Mouse (Mus musculus): ENCODE data around the gene Irf2bp2. TPM values are rescaled to one million over a fixed set of nuclear protein-coding genes. Genes with fewer than 3 reads are reported as not detected.
A peak's percentile ranks its signal among the peaks of the same experiment; 100 is the strongest.
"Not testable (repeated sequence)": the region's sequence is repeated elsewhere in the genome, so short reads cannot be mapped to it uniquely, and the experiment has no call there.

The Irf2bp2 gene
- polyA plus RNA-seq, 1 experiment from 2014 or later = 10.6 TPM

- not testable (repeated sequence) for H3K36me3 ChIP-seq (ENCODE audit: control insufficient read depth, insufficient read depth, low read length); H3K4me2 ChIP-seq (ENCODE audit: low read depth, low read length); DNase-seq (ENCODE audit: low spot score); ATAC-seq (ENCODE audit: low read depth); H3K27me3 ChIP-seq (replicated peaks; ENCODE audit: control insufficient read depth, insufficient read depth, low read length); H3K4me3 ChIP-seq (ENCODE audit: low read depth, low read length); H3K9ac ChIP-seq (ENCODE audit: low read depth, low read length); H3K9me3 ChIP-seq (ENCODE audit: control insufficient read depth, low read length)
- Histone ChIP-seq H3K27ac (replicated peaks; ENCODE audit: low read depth, low read length) (peak overlapping the region; percentile 83), H3K4me1 (ENCODE audit: control insufficient read depth, insufficient read depth, low read length) (peaks cover 61% of the 10 kb centered on the region)
- 87% methylated on average over 6 of the region's 6 CpGs for WGBS
Observed at GRCm38 (mm10) chr8:126600388-126600787, 6.6 kb upstream of the Irf2bp2 start.

DNA sequence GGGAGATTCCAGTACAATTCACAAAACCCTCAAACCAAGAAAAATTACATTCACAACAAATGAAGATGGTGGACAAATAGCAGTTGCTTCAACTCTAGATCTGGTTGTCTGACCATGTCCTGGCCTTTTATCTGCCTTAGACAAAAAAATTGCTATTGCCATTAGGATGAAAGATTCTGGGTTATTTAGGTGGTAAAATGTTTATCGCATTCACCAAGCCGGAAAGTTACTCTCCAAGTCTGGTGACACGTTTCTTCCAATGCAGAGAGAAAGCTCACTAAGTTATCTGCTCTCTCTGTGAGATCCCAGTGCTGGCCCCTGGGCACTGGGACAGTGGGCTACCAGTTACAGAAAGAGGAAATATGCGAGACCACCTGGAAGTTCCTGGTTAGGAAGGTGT is 5.5 kb upstream of the Irf2bp2 start:
- H3K36me3 ChIP-seq (ENCODE audit: control insufficient read depth, insufficient read depth, low read length) = no peaks in the 10 kb centered on the region
- 79% methylated on average over 4 of the region's 4 CpGs for WGBS
- DNase-seq (ENCODE audit: low spot score) (no peak), ATAC-seq (ENCODE audit: low read depth) (no peak)
- no peak overlapping the region for H3K4me2 ChIP-seq (ENCODE audit: low read depth, low read length)
- no peak overlapping the region for H3K9ac ChIP-seq (ENCODE audit: low read depth, low read length)
- no peak overlapping the region for H3K4me3 ChIP-seq (ENCODE audit: low read depth, low read length)
- no peak overlapping the region for H3K27ac ChIP-seq (replicated peaks; ENCODE audit: low read depth, low read length)
- no peaks in the 10 kb centered on the region for H3K27me3 ChIP-seq (replicated peaks; ENCODE audit: control insufficient read depth, insufficient read depth, low read length)
- no peaks in the 10 kb centered on the region for H3K9me3 ChIP-seq (ENCODE audit: control insufficient read depth, low read length)
- peaks cover 68% of the 10 kb centered on the region for H3K4me1 ChIP-seq (ENCODE audit: control insufficient read depth, insufficient read depth, low read length)

GRCm38 (mm10) chr8:126598218-126598617 is 4.4 kb upstream of the Irf2bp2 start:
- Histone ChIP-seq H3K27me3 (replicated peaks; ENCODE audit: control insufficient read depth, insufficient read depth, low read length) (no peaks in the 10 kb centered on the region), H3K4me2 (ENCODE audit: low read depth, low read length) (no peak overlapping the region), H3K36me3 (ENCODE audit: control insufficient read depth, insufficient read depth, low read length) (no peaks in the 10 kb centered on the region), H3K27ac (replicated peaks; ENCODE audit: low read depth, low read length) (no peak overlapping the region), H3K9ac (ENCODE audit: low read depth, low read length) (no peak overlapping the region), H3K9me3 (ENCODE audit: control insufficient read depth, low read length) (no peaks in the 10 kb centered on the region), H3K4me1 (ENCODE audit: control insufficient read depth, insufficient read depth, low read length) (peaks cover 60% of the 10 kb centered on the region), H3K4me3 (ENCODE audit: low read depth, low read length) (no peak overlapping the region)
- ATAC-seq (ENCODE audit: low read depth) (no peak), DNase-seq (ENCODE audit: low spot score) (no peak)
- 57% methylated on average over 12 of the region's 12 CpGs for WGBS

- H3K27me3 ChIP-seq (replicated peaks; ENCODE audit: control insufficient read depth, insufficient read depth, low read length) = no peaks in the 10 kb centered on the region
- H3K9me3 ChIP-seq (ENCODE audit: control insufficient read depth, low read length) = no peaks in the 10 kb centered on the region
- peaks cover 10% of the 10 kb centered on the region for H3K36me3 ChIP-seq (ENCODE audit: control insufficient read depth, insufficient read depth, low read length)
- H3K4me1 ChIP-seq (ENCODE audit: control insufficient read depth, insufficient read depth, low read length) = peaks cover 46% of the 10 kb centered on the region
- no peak for ATAC-seq (ENCODE audit: low read depth)
- peak overlapping the region; percentile 100; the same call in 1 of the 2 replicates for H3K9ac ChIP-seq (ENCODE audit: low read depth, low read length)
- no peak for DNase-seq (ENCODE audit: low spot score)
- H3K4me3 ChIP-seq (ENCODE audit: low read depth, low read length) = no peak overlapping the region; the same call in 1 of the 2 replicates
- WGBS = 67% methylated on average over 5 of the region's 5 CpGs
- peak overlapping the region; percentile 72 for H3K4me2 ChIP-seq (ENCODE audit: low read depth, low read length)
- peak overlapping the region; percentile 100 for H3K27ac ChIP-seq (replicated peaks; ENCODE audit: low read depth, low read length)
Observed at GRCm38 (mm10) chr8:126596721-126597120, 2.9 kb upstream of the Irf2bp2 start.

- peak overlapping the region; percentile 100 for H3K9ac ChIP-seq (ENCODE audit: low read depth, low read length)
- no peaks in the 10 kb centered on the region for H3K27me3 ChIP-seq (replicated peaks; ENCODE audit: control insufficient read depth, insufficient read depth, low read length)
- peaks cover 16% of the 10 kb centered on the region for H3K36me3 ChIP-seq (ENCODE audit: control insufficient read depth, insufficient read depth, low read length)
- peak; percentile 39 for ATAC-seq (ENCODE audit: low read depth)
- H3K4me1 ChIP-seq (ENCODE audit: control insufficient read depth, insufficient read depth, low read length) = peaks cover 41% of the 10 kb centered on the region
- DNase-seq (ENCODE audit: low spot score) = peak; percentile 98
- H3K4me3 ChIP-seq (ENCODE audit: low read depth, low read length) = peak overlapping the region; percentile 99
- H3K9me3 ChIP-seq (ENCODE audit: control insufficient read depth, low read length) = no peaks in the 10 kb centered on the region
- WGBS = 3% methylated on average over 12 of the region's 12 CpGs
- peak overlapping the region; percentile 72 for H3K4me2 ChIP-seq (ENCODE audit: low read depth, low read length)
- H3K27ac ChIP-seq (replicated peaks; ENCODE audit: low read depth, low read length) = peak overlapping the region; percentile 100
Observed at GRCm38 (mm10) chr8:126596097-126596634, 2.4 kb upstream of the Irf2bp2 start.

GRCm38 (mm10) chr8:126595204-126596061 is 1.6 kb upstream of the Irf2bp2 start:
- peaks cover 22% of the 10 kb centered on the region for H3K36me3 ChIP-seq (ENCODE audit: control insufficient read depth, insufficient read depth, low read length)
- peak overlapping the region; percentile 100 for H3K27ac ChIP-seq (replicated peaks; ENCODE audit: low read depth, low read length)
- 8% methylated on average over 16 of the region's 16 CpGs for WGBS
- H3K4me1 ChIP-seq (ENCODE audit: control insufficient read depth, insufficient read depth, low read length) = peaks cover 34% of the 10 kb centered on the region
- peak; percentile 82 for DNase-seq (ENCODE audit: low spot score)
- no peaks in the 10 kb centered on the region for H3K27me3 ChIP-seq (replicated peaks; ENCODE audit: control insufficient read depth, insufficient read depth, low read length)
- no peak for ATAC-seq (ENCODE audit: low read depth)
- peak overlapping the region; percentile 99 for H3K4me3 ChIP-seq (ENCODE audit: low read depth, low read length)
- peak overlapping the region; percentile 72 for H3K4me2 ChIP-seq (ENCODE audit: low read depth, low read length)
- peak overlapping the region; percentile 100 for H3K9ac ChIP-seq (ENCODE audit: low read depth, low read length)
- no peaks in the 10 kb centered on the region for H3K9me3 ChIP-seq (ENCODE audit: control insufficient read depth, low read length)

GRCm38 (mm10) chr8:126594481-126595000 is 755 bp upstream of the Irf2bp2 start:
- Histone ChIP-seq H3K4me1 (ENCODE audit: control insufficient read depth, insufficient read depth, low read length) (peaks cover 34% of the 10 kb centered on the region), H3K4me3 (ENCODE audit: low read depth, low read length) (peak overlapping the region; percentile 99), H3K27me3 (replicated peaks; ENCODE audit: control insufficient read depth, insufficient read depth, low read length) (no peaks in the 10 kb centered on the region), H3K27ac (replicated peaks; ENCODE audit: low read depth, low read length) (peak overlapping the region; percentile 100), H3K9ac (ENCODE audit: low read depth, low read length) (peak overlapping the region; percentile 100), H3K4me2 (ENCODE audit: low read depth, low read length) (peak overlapping the region; percentile 72), H3K9me3 (ENCODE audit: control insufficient read depth, low read length) (no peaks in the 10 kb centered on the region), H3K36me3 (ENCODE audit: control insufficient read depth, insufficient read depth, low read length) (peaks cover 29% of the 10 kb centered on the region)
- ATAC-seq (ENCODE audit: low read depth) (peak; percentile 93), DNase-seq (ENCODE audit: low spot score) (peak; percentile 100)
- WGBS = under 1% methylated on average over 32 of the region's 48 CpGs

GRCm38 (mm10) chr8:126592771-126593571 is 815 bp downstream of the Irf2bp2 start:
- no peak for DNase-seq (ENCODE audit: low spot score)
- H3K4me1 ChIP-seq (ENCODE audit: control insufficient read depth, insufficient read depth, low read length) = peaks cover 43% of the 10 kb centered on the region
- WGBS = 0% methylated on average over 5 of the region's 113 CpGs

More at GRCm38 (mm10) chr8:126592771-126593571, 815 bp downstream of the Irf2bp2 start:
- Histone ChIP-seq H3K36me3 (ENCODE audit: control insufficient read depth, insufficient read depth, low read length) (peaks cover 43% of the 10 kb centered on the region), H3K9ac (ENCODE audit: low read depth, low read length) (peak overlapping the region; percentile 100), H3K27me3 (replicated peaks; ENCODE audit: control insufficient read depth, insufficient read depth, low read length) (no peaks in the 10 kb centered on the region), H3K9me3 (ENCODE audit: control insufficient read depth, low read length) (no peaks in the 10 kb centered on the region), H3K27ac (replicated peaks; ENCODE audit: low read depth, low read length) (peak overlapping the region; percentile 100), H3K4me3 (ENCODE audit: low read depth, low read length) (peak overlapping the region; percentile 99), H3K4me2 (ENCODE audit: low read depth, low read length) (peak overlapping the region; percentile 95)
- no peak for ATAC-seq (ENCODE audit: low read depth)
